Mouse (Mus musculus) E14TG2a.4 (cell line): ENCODE measurements at regions not wholly inside any gene's neighbourhood (a gene's known extent, or its start where the extent isn't known, plus 50 kb on each side); places are given as distances from the start of the nearest gene placed in this dataset.

Experiments
- CTCF ChIP-seq: conservative IDR thresholded peaks from 2 replicates; pipeline ENCODE4 v1.5.1; 2014; ENCODE audit warnings: low read length
- POU5F1 ChIP-seq: IDR thresholded peaks from 2 replicates; pipeline ENCODE4 v1.6.1; 2014; ENCODE audit warnings: low read length, borderline replicate concordance

DNA sequence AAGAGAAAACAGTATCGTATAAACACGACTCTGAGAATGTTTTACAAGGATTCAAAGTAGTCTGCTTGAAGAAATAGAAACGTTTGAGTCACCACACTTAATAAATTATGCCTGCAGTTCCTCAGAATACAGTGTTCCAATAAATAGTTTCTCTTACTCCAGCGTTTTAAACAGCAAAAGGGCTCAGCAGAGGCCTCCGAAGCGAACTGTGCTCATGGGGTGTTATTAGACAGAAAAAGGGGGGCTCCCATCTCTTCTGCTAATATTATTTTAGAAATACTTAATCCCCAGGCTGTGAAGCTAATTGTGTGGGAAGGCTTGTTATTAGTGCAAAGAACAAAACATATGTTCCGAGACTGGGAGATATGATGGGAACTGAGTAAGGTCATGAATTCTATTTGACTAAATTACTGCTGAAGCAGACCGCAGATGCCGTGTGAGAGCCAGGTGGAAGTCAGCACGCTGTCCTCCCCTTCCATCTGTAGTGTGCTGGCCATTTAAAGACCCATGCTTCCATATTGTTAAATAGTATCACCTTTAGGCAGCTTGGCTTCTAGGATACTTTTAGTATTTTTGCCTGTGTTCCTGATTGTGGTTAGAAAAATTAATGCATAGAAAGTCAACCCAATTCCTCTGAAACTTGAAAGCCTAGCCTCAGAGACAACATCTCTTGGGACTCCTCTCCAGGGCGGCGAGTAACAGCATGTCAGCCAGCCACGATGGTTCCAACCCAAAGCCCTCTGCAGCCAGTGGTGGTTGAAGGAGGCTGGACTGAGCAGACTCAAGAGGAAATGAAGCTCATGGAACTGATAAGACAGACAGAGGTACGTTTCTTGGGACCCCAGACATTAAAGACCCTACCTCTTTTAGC, 309.4 kb upstream of the Mpped2 start:
- TF ChIP-seq CTCF: no peak
- no peak for TF ChIP-seq POU5F1
